ENCODE assay signal across 9 mouse cellular contexts in genomic region chr6:21823281-21823680, GRCm38 (mm10). TPM values are rescaled to one million over a fixed set of nuclear protein-coding genes. Genes with fewer than 3 reads are reported as not detected.
DNase-seq lines count a peak whose midpoint lies in the region; ATAC-seq and TF ChIP-seq lines count a peak whose summit lies in the region.
"Had no signal": no experiment of that assay in that cellular context is flagged by ENCODE, and none has a peak within 500 bp of the region (broad histone marks: within the 10 kb centered on the region; RNA-seq: fewer than 3 reads in every experiment).

No protein-coding gene starts in this region.

- H3K4me3 ChIP-seq in embryonic facial prominence, embryonic 14.5 days (ENCODE audit: low read depth, low read length), result no peak overlapping the region
- no peak overlapping the region for H3K4me3 ChIP-seq in embryonic facial prominence, embryonic 10.5 days
- H3K4me3 ChIP-seq in brown adipose tissue, adult 24 weeks (ENCODE audit: insufficient read depth, low read depth, low read length), result no peak overlapping the region
- H3K4me3 ChIP-seq in kidney, adult 2 months (ENCODE audit: insufficient read depth, low read depth, low read length), result peak overlapping the region; percentile 21; the same call in 1 of the 2 replicates
- H3K4me3 ChIP-seq in midbrain, embryonic 15.5 days, result no peak overlapping the region

- no peaks in the 10 kb centered on the region for H3K4me1 ChIP-seq in embryonic facial prominence, embryonic 14.5 days (ENCODE audit: control insufficient read depth, insufficient read depth, low read length)
- H3K4me1 ChIP-seq in embryonic facial prominence, embryonic 10.5 days, result 0 out of 2 replicates have a peak, but pooled peaks cover 7% of the 10 kb centered on the region
- peaks cover 10% of the 10 kb centered on the region; the same call in 1 of the 2 replicates for H3K4me1 ChIP-seq in brown adipose tissue, adult 24 weeks (ENCODE audit: control insufficient read depth, insufficient read depth, insufficient read length, low read length)
- 0 out of 2 replicates have a peak, but pooled peaks cover 7% of the 10 kb centered on the region for H3K4me1 ChIP-seq in kidney, adult 2 months (ENCODE audit: control insufficient read depth, insufficient read depth, low read length)
- H3K4me1 ChIP-seq in midbrain, embryonic 15.5 days, result no peaks in the 10 kb centered on the region

- no peak for DNase-seq in embryonic facial prominence, embryonic 14.5 days (ENCODE audit: low spot score)
- DNase-seq in embryonic facial prominence, embryonic 10.5 days (ENCODE audit: low spot score), result no peak
- peak; percentile 63 for DNase-seq in kidney, adult 2 months
- peak; percentile 47 for DNase-seq in lung, postnatal 14 days
- no peak for DNase-seq in c-Kit-positive CD71-positive TER-119-positive erythroid progenitor cells, embryonic 14.5 days (ENCODE audit: low spot score)
- DNase-seq in layer of hippocampus, postnatal 36 days, result no peak

- no peaks in the 10 kb centered on the region for H3K36me3 ChIP-seq in embryonic facial prominence, embryonic 14.5 days (ENCODE audit: control insufficient read depth, insufficient read depth, low read length)
- peaks cover 9% of the 10 kb centered on the region for H3K36me3 ChIP-seq in embryonic facial prominence, embryonic 10.5 days (replicated peaks)
- H3K36me3 ChIP-seq in kidney, adult 2 months (ENCODE audit: control insufficient read depth, insufficient read depth, low read length), result no peaks in the 10 kb centered on the region
- no peaks in the 10 kb centered on the region for H3K36me3 ChIP-seq in midbrain, embryonic 15.5 days (replicated peaks)

- no peak overlapping the region for H3K27ac ChIP-seq in embryonic facial prominence, embryonic 14.5 days (replicated peaks; ENCODE audit: low read depth, low read length)
- no peak overlapping the region for H3K27ac ChIP-seq in embryonic facial prominence, embryonic 10.5 days (replicated peaks)
- peak overlapping the region; percentile 55; the same call in 1 of the 2 replicates for H3K27ac ChIP-seq in brown adipose tissue, adult 24 weeks (replicated peaks; ENCODE audit: low read depth, low read length)
- H3K27ac ChIP-seq in kidney, adult 2 months (ENCODE audit: insufficient read depth, low read depth, low read length), result peak overlapping the region; percentile 12
- H3K27ac ChIP-seq in midbrain, embryonic 15.5 days, result no peak overlapping the region
- H3K27ac ChIP-seq: macrophage had no signal

- 0 out of 2 replicates have a peak overlapping the region, but pooled peaks have one; percentile 7 for H3K4me2 ChIP-seq in embryonic facial prominence, embryonic 14.5 days (ENCODE audit: low read depth, low read length)
- no peak overlapping the region for H3K4me2 ChIP-seq in midbrain, embryonic 15.5 days

- H3K9me3 ChIP-seq in embryonic facial prominence, embryonic 14.5 days (ENCODE audit: control insufficient read depth, low read length), result no peaks in the 10 kb centered on the region
- no peaks in the 10 kb centered on the region for H3K9me3 ChIP-seq in embryonic facial prominence, embryonic 10.5 days
- H3K9me3 ChIP-seq in midbrain, embryonic 15.5 days, result no peaks in the 10 kb centered on the region

- TF ChIP-seq CTCF in kidney, adult 2 months (conservative IDR thresholded peaks at IDR 0.05; ENCODE audit: insufficient read depth, insufficient read length, low read depth, low read length), result no peak

- WGBS in embryonic facial prominence, embryonic 14.5 days, result 62% methylated on average over 8 of the region's 8 CpGs
- 83% methylated on average over 8 of the region's 8 CpGs for WGBS in embryonic facial prominence, embryonic 10.5 days
- 20% methylated on average over 8 of the region's 8 CpGs for WGBS in kidney, adult 2 months
- 69% methylated on average over 8 of the region's 8 CpGs for WGBS in midbrain, embryonic 15.5 days

- ATAC-seq in embryonic facial prominence, embryonic 14.5 days (ENCODE audit: low read depth), result no peak
- no peak for ATAC-seq in midbrain, embryonic 15.5 days (replicated peaks)

- H3K27me3 ChIP-seq in embryonic facial prominence, embryonic 14.5 days (replicated peaks; ENCODE audit: control insufficient read depth, insufficient read depth, low read length), result no peaks in the 10 kb centered on the region
- no peaks in the 10 kb centered on the region for H3K27me3 ChIP-seq in embryonic facial prominence, embryonic 10.5 days (replicated peaks; ENCODE audit: low read depth, poor library complexity, severe bottlenecking)
- no peaks in the 10 kb centered on the region for H3K27me3 ChIP-seq in kidney, adult 2 months (replicated peaks; ENCODE audit: control insufficient read depth, insufficient read depth, low read length)
- no peaks in the 10 kb centered on the region for H3K27me3 ChIP-seq in midbrain, embryonic 15.5 days (replicated peaks)

- H3K9ac ChIP-seq in embryonic facial prominence, embryonic 14.5 days (ENCODE audit: low read depth, low read length), result no peak overlapping the region
- no peak overlapping the region for H3K9ac ChIP-seq in midbrain, embryonic 15.5 days

- no peak for TF ChIP-seq POLR2A in kidney, adult 2 months (IDR thresholded peaks at IDR 0.05; ENCODE audit: low read depth, low read length)

RNA-seq across cellular contexts. Expression of gene Tspan12, which starts 29.0 kb away (rescaled TPM):
- polyA plus RNA-seq in embryonic facial prominence, embryonic 14.5 days (2014; fragmentation: Nextera tagmentation; extraction: Ambion mirVana), result 50.5 and 52.8 TPM in 2 replicates
- 63.8 and 64.9 TPM in 2 replicates for polyA plus RNA-seq in embryonic facial prominence, embryonic 10.5 days (2016; fragmentation: Nextera tagmentation; extraction: Ambion mirVana)
- 156 and 175 TPM in 2 replicates for polyA plus RNA-seq in brown adipose tissue, adult 24 weeks (2012; ENCODE audit: insufficient read depth, insufficient read length, missing spikeins)
- polyA plus RNA-seq in kidney, adult 2 months (2012; rRNA removed), result 17.2 and 21.7 TPM in 2 replicates
- 49.8 and 55.1 TPM in 2 replicates for polyA plus RNA-seq in midbrain, embryonic 15.5 days (2015; fragmentation: Nextera tagmentation; extraction: Ambion mirVana)
- 10 to 100 TPM; 26.1 to 33.7 TPM for total RNA-seq in layer of hippocampus, postnatal 36 days (2021)
- polyA plus RNA-seq: macrophage had no signal

Comparison
In these comparisons a context has a peak if more than half of its experiments do, and no peak if none do; other contexts are left out.
1. DNase-seq: peak in kidney, adult 2 months (single experiment) and lung, postnatal 14 days (single experiment); none in embryonic facial prominence, embryonic 14.5 days (single experiment), embryonic facial prominence, embryonic 10.5 days (single experiment), c-Kit-positive CD71-positive TER-119-positive erythroid progenitor cells, embryonic 14.5 days (single experiment) and layer of hippocampus, postnatal 36 days (0 of 2).
2. H3K27ac ChIP-seq: peak in brown adipose tissue, adult 24 weeks (single experiment) and kidney, adult 2 months (single experiment); none in embryonic facial prominence, embryonic 14.5 days (single experiment), embryonic facial prominence, embryonic 10.5 days (single experiment) and midbrain, embryonic 15.5 days (single experiment).